ENCODE assay signal across 24 mouse cellular contexts in the genomic region with DNA sequence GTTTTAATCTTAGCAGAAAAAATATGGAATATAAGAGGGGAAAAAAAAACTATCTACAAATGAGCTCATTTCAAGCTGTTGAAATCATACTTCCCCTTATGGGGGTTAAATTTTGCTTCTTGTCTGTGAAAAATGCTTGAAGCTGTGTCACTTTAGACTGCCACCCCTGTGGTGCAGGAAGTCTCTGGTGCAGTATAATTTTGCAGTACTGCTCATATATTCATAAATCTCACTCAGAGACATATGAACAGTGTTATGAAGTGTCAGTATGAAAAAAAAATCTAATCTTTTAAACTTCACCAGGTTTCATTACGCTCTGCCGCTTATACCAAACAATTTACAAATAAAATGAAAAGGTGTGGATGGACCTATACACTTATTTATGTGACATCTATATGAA. TPM values are rescaled to one million over a fixed set of nuclear protein-coding genes. Genes with fewer than 3 reads are reported as not detected.
"Had no signal": no experiment of that assay in that cellular context is flagged by ENCODE, and none has a peak within 500 bp of the region (broad histone marks: within the 10 kb centered on the region; RNA-seq: fewer than 3 reads in every experiment).

No protein-coding gene starts in this region.

- H3K9ac ChIP-seq: lung, embryonic 14.5 days; midbrain, embryonic 13.5 days; midbrain, embryonic 15.5 days; neural tube, embryonic 12.5 days; stomach, embryonic 15.5 days had no signal

- H3K4me2 ChIP-seq: lung, embryonic 14.5 days; midbrain, embryonic 11.5 days; midbrain, embryonic 13.5 days; midbrain, embryonic 15.5 days; neural tube, embryonic 12.5 days; stomach, embryonic 15.5 days had no signal

- H3K4me3 ChIP-seq: megakaryocyte, embryonic 14.5 days; midbrain, embryonic 13.5 days; midbrain, embryonic 15.5 days; neural tube, embryonic 12.5 days; stomach, embryonic 15.5 days had no signal

- H3K27ac ChIP-seq: macrophage; midbrain, embryonic 13.5 days; midbrain, embryonic 15.5 days; neural tube, embryonic 12.5 days; stomach, embryonic 15.5 days; stomach, postnatal 0 days had no signal

- H3K9me3 ChIP-seq: megakaryocyte, embryonic 14.5 days; midbrain, embryonic 13.5 days; midbrain, embryonic 15.5 days; neural tube, embryonic 12.5 days; stomach, embryonic 15.5 days had no signal

- H3K36me3 ChIP-seq: midbrain, embryonic 15.5 days; neural tube, embryonic 12.5 days; stomach, embryonic 15.5 days had no signal

- H3K27me3 ChIP-seq: megakaryocyte, embryonic 14.5 days; stomach, embryonic 15.5 days had no signal

- DNase-seq: lung, adult 18-20 months; lung, embryonic 14.5 days; lung, postnatal 14 days; lung, postnatal 36 days; right cerebral cortex, postnatal 14 days; thymus, adult 2 months; thymus, postnatal 25 days; thymus, postnatal 4 days had no signal

- H3K4me1 ChIP-seq: megakaryocyte, embryonic 14.5 days; midbrain, embryonic 13.5 days; stomach, embryonic 15.5 days had no signal

RNA-seq across cellular contexts. Expression of gene Fezf2, which starts 29.3 kb away (rescaled TPM):
- total RNA-seq: megakaryocyte progenitor cell, adult 5-6 weeks; monocyte, adult 5-6 weeks; neutrophil, adult 5-6 weeks had no signal
- polyA plus RNA-seq: lung, embryonic 14.5 days; lung, embryonic 16.5 days; macrophage; neural tube, embryonic 12.5 days; neural tube, embryonic 14.5 days; spleen, adult 2 months; stomach, embryonic 15.5 days; stomach, postnatal 0 days; testis, adult 2 months; urinary bladder, adult 2 months had no signal
